Mouse (Mus musculus) MEL (cell line): ENCODE measurements at regions not wholly inside any gene's neighbourhood (a gene's known extent, or its start where the extent isn't known, plus 50 kb on each side); places are given as distances from the start of the nearest gene placed in this dataset.

Experiments used
- DNase-seq: peaks from one replicate; pipeline ENCODE4 v3.0.0; 2011; ENCODE audit warnings: low read depth, low spot score
- H3K27ac ChIP-seq: 2 replicates; pipeline ENCODE4 v1.5.1; 2012; ENCODE audit warnings: low read depth, mild to moderate bottlenecking, control low read depth, low read length, moderate library complexity; ENCODE audit not compliant: control insufficient read depth
- H3K27me3 ChIP-seq, 2 experiments: fragments of 150-350 bp in 1 of 2; sonication (generic) in 1 of 2; 2 replicates each; pipeline ENCODE4 v1.6.1; 2012; ENCODE audit warnings: low read length in 2 of 2, mild to moderate bottlenecking in 2 of 2, improper control_type of control experiment in 1 of 2, moderate library complexity in 1 of 2; ENCODE audit not compliant: insufficient read depth in 2 of 2, control insufficient read depth in 1 of 2
- H3K36me3 ChIP-seq, 2 experiments: 2 replicates each; pipeline ENCODE4 v1.6.1; 2012 to 2014; ENCODE audit warnings: low read length in 2 of 2, improper control_type of control experiment in 1 of 2, inconsistent platforms in 1 of 2, mild to moderate bottlenecking in 1 of 2; ENCODE audit not compliant: insufficient read depth in 2 of 2, control insufficient read depth in 1 of 2
- H3K4me1 ChIP-seq, 2 experiments: fragments of 150-350 bp in 1 of 2; sonication (generic) in 1 of 2; 2 replicates each; pipeline ENCODE4 v1.6.1; 2012; ENCODE audit warnings: low read length in 2 of 2, improper control_type of control experiment in 1 of 2, mild to moderate bottlenecking in 1 of 2; ENCODE audit not compliant: insufficient read depth in 2 of 2, control insufficient read depth in 1 of 2
- H3K4me3 ChIP-seq, 2 experiments: fragments of 150-350 bp in 1 of 2; sonication (generic) in 1 of 2; 2 replicates each; pipeline ENCODE4 v1.5.1; 2012; ENCODE audit warnings: low read depth in 2 of 2, low read length in 2 of 2, mild to moderate bottlenecking in 2 of 2, moderate library complexity in 2 of 2, control low read depth in 1 of 2, improper control_type of control experiment in 1 of 2; ENCODE audit not compliant: control insufficient read depth in 1 of 2, insufficient read depth in 1 of 2
- H3K79me2 ChIP-seq: 2 replicates; pipeline ENCODE4 v1.6.1; 2012; ENCODE audit warnings: mild to moderate bottlenecking, low read length, moderate library complexity; ENCODE audit not compliant: control insufficient read depth, poor library complexity, insufficient read depth
- H3K9ac ChIP-seq: 2 replicates; pipeline ENCODE4 v1.6.1; 2012; ENCODE audit warnings: low read depth, mild to moderate bottlenecking, control low read depth, low read length, moderate library complexity; ENCODE audit not compliant: control insufficient read depth, poor library complexity, severe bottlenecking
- H3K9me3 ChIP-seq: fragments of 150-350 bp; sonication (generic); replicated peaks from 2 replicates; pipeline ENCODE4 v1.6.1; 2012; ENCODE audit warnings: mild to moderate bottlenecking, low read length, improper control_type of control experiment, moderate library complexity; ENCODE audit not compliant: insufficient read depth
- BHLHE40 ChIP-seq: IDR thresholded peaks from 2 replicates; pipeline ENCODE4 v1.6.1; 2012; ENCODE audit warnings: low read depth, mild to moderate bottlenecking, inconsistent platforms, low read length, improper control_type of control experiment, borderline replicate concordance
- CHD1 ChIP-seq: IDR thresholded peaks from 2 replicates; pipeline ENCODE4 v1.6.1; 2012; ENCODE audit warnings: low read depth, mild to moderate bottlenecking, inconsistent platforms, low read length, improper control_type of control experiment
- CHD2 ChIP-seq: IDR thresholded peaks from 2 replicates; pipeline ENCODE4 v1.6.1; 2011; ENCODE audit warnings: low read length, improper control_type of control experiment
- ELF1 ChIP-seq: IDR thresholded peaks from 2 replicates; pipeline ENCODE4 v1.6.1; 2014; ENCODE audit warnings: low read depth, mild to moderate bottlenecking, inconsistent platforms, low read length, improper control_type of control experiment, moderate library complexity
- EP300 ChIP-seq, 2 experiments: IDR thresholded peaks; 2 replicates each; pipeline ENCODE4 v1.6.1; 2011; ENCODE audit warnings: improper control_type of control experiment in 2 of 2, low read length in 2 of 2, low read depth in 1 of 2, mild to moderate bottlenecking in 1 of 2
- GABPA ChIP-seq: IDR thresholded peaks from 2 replicates; pipeline ENCODE4 v1.6.1; 2012; ENCODE audit warnings: low read depth, mild to moderate bottlenecking, inconsistent platforms, low read length, improper control_type of control experiment, moderate library complexity
- GATA1 ChIP-seq: IDR thresholded peaks from 2 replicates; pipeline ENCODE4 v1.6.1; 2011; ENCODE audit warnings: low read depth, low read length, improper control_type of control experiment
- HCFC1 ChIP-seq: IDR thresholded peaks from 2 replicates; pipeline ENCODE4 v1.6.1; 2012; ENCODE audit warnings: low read depth, mild to moderate bottlenecking, inconsistent platforms, low read length, improper control_type of control experiment, moderate library complexity
- JUND ChIP-seq: IDR thresholded peaks from 2 replicates; pipeline ENCODE4 v1.6.1; 2011; ENCODE audit warnings: low read depth, mild to moderate bottlenecking, improper control_type of control experiment, low read length
- KAT2A ChIP-seq: conservative IDR thresholded peaks from 2 replicates; pipeline ENCODE4 v1.6.1; 2012; ENCODE audit warnings: low read depth, low read length, improper control_type of control experiment, inconsistent platforms
- MAFK ChIP-seq: IDR thresholded peaks from 2 replicates; pipeline ENCODE4 v1.6.1; 2011; ENCODE audit warnings: low read depth, mild to moderate bottlenecking, low read length, improper control_type of control experiment, borderline replicate concordance
- MAX ChIP-seq: IDR thresholded peaks from 2 replicates; pipeline ENCODE4 v1.6.1; 2011; ENCODE audit warnings: low read length, improper control_type of control experiment
- MAZ ChIP-seq: IDR thresholded peaks from 2 replicates; pipeline ENCODE4 v1.6.1; 2012; ENCODE audit warnings: low read depth, mild to moderate bottlenecking, inconsistent platforms, low read length, improper control_type of control experiment
- MXI1 ChIP-seq: IDR thresholded peaks from 2 replicates; pipeline ENCODE4 v1.6.1; 2011; ENCODE audit warnings: mild to moderate bottlenecking, low read depth, low read length, improper control_type of control experiment
- MYB ChIP-seq: IDR thresholded peaks from 2 replicates; pipeline ENCODE4 v1.6.1; 2011; ENCODE audit warnings: mild to moderate bottlenecking, low read depth, low read length, improper control_type of control experiment
- MYC ChIP-seq: IDR thresholded peaks from 2 replicates; pipeline ENCODE4 v1.6.1; 2011; ENCODE audit warnings: low read depth, mild to moderate bottlenecking, low read length, improper control_type of control experiment, moderate library complexity
- NRF1 ChIP-seq: IDR thresholded peaks from 2 replicates; pipeline ENCODE4 v1.6.1; 2014; ENCODE audit warnings: low read depth, mild to moderate bottlenecking, inconsistent platforms, low read length, improper control_type of control experiment, moderate library complexity; ENCODE audit not compliant: poor library complexity, insufficient read depth, severe bottlenecking
- RAD21 ChIP-seq: IDR thresholded peaks from 2 replicates; pipeline ENCODE4 v1.6.1; 2011; ENCODE audit warnings: mild to moderate bottlenecking, low read depth, low read length, improper control_type of control experiment
- SIN3A ChIP-seq: IDR thresholded peaks from 2 replicates; pipeline ENCODE4 v1.6.1; 2012; ENCODE audit warnings: low read length, improper control_type of control experiment, inconsistent platforms
- TAL1 ChIP-seq: IDR thresholded peaks from 2 replicates; pipeline ENCODE4 v1.6.1; 2012; ENCODE audit warnings: mild to moderate bottlenecking, inconsistent platforms, low read length, moderate library complexity, mixed read lengths
- TCF12 ChIP-seq: IDR thresholded peaks from 2 replicates; pipeline ENCODE4 v1.6.1; 2014; ENCODE audit warnings: low read depth, mild to moderate bottlenecking, inconsistent platforms, low read length, improper control_type of control experiment, moderate library complexity
- ZKSCAN1 ChIP-seq: IDR thresholded peaks from 2 replicates; pipeline ENCODE4 v1.6.1; 2012; ENCODE audit warnings: low read depth, mild to moderate bottlenecking, inconsistent platforms, low read length, improper control_type of control experiment, moderate library complexity

- H3K4me1 ChIP-seq = no peaks in the 10 kb centered on the region
- no peaks in the 10 kb centered on the region for H3K27me3 ChIP-seq
- no peaks in the 10 kb centered on the region for H3K9me3 ChIP-seq
- no peak for DNase-seq
- no peaks in the 10 kb centered on the region for H3K79me2 ChIP-seq
- TF ChIP-seq GATA1 (no peak), MYB (no peak), EP300 (IDR thresholded peaks at IDR 0.05; ENCODE audit: low read depth in 1 of 2, low read length in 2 of 2) (no peak), KAT2A (no peak), SIN3A (no peak), ELF1 (no peak), TAL1 (no peak), TCF12 (no peak), BHLHE40 (no peak), MAX (no peak), GABPA (no peak), ZKSCAN1 (no peak), MYC (no peak), RAD21 (no peak), CHD1 (no peak), MAZ (no peak), HCFC1 (no peak), MXI1 (no peak), NRF1 (no peak), JUND (no peak)
- H3K36me3 ChIP-seq = no peaks in the 10 kb centered on the region
- H3K9ac ChIP-seq = no peak overlapping the region
- no peak overlapping the region for H3K4me3 ChIP-seq
- no peak overlapping the region for H3K27ac ChIP-seq
Observed at GRCm38 (mm10) chr3:40377416-40377815, 153.7 kb upstream of the Intu start.

- no peaks in the 10 kb centered on the region for H3K4me1 ChIP-seq
- H3K27me3 ChIP-seq = no peaks in the 10 kb centered on the region
- no peaks in the 10 kb centered on the region for H3K9me3 ChIP-seq
- H3K27ac ChIP-seq = no peak overlapping the region
- TF ChIP-seq MAFK (0 out of 2 replicates have a peak, but pooled peaks have one; percentile 28), CHD2 (no peak)
- H3K36me3 ChIP-seq = no peaks in the 10 kb centered on the region
- no peak overlapping the region for H3K4me3 ChIP-seq
- DNase-seq = no peak
- H3K9ac ChIP-seq = no peak overlapping the region
- no peaks in the 10 kb centered on the region for H3K79me2 ChIP-seq
Observed at GRCm38 (mm10) chr3:40379063-40379462, 152.0 kb upstream of the Intu start.
